Mouse (Mus musculus) urinary bladder, postnatal 36 days (tissue): ENCODE results near the gene Tbc1d30.

ENCODE experiments used
- DNase-seq, 2 experiments: peaks; one replicate each; pipeline ENCODE4 v3.0.0; 2022; ENCODE audit warnings: low spot score in 2 of 2, mixed read lengths in 1 of 2

Tbc1d30 gene

DNA sequence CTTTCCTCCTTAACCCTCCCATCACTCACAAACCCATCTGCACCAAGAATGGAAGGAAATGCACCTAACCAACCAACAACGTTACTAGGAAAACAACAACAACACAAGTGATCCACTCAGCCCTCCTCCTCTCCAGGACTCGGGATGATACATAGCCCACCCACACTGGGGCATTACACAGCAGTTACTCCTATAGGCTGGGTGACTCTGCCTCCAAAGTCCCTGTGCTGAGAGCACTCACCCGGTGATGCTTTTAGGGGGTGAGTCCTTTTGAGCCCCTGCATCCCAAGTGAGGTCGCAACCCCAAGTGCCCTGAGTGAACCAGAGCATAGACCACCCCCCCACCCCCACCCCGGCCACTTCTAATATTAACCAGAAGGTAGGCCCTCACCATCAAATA, 123.7 kb downstream of the Tbc1d30 start:
- DNase-seq, result no peak

DNA sequence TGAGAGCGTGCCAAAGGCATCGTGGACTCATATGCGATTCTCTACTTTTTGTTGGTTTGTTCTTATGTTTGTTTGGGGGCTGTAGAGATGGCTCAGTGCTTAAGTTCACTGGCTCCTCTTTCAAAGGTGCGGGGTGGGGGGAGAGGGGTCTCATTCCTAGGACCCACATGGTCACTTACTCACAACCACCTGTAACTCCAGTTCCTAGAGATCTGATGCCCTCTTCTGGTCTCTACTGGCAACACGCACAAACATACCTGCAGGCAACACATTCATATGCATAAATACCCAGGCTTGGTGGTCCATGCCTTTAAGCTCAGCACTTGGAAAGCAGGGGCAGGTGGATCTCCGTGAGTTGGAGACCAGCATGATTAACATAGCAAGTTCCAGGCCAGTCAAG, 125.4 kb downstream of the Tbc1d30 start:
- no peak for DNase-seq

DNA sequence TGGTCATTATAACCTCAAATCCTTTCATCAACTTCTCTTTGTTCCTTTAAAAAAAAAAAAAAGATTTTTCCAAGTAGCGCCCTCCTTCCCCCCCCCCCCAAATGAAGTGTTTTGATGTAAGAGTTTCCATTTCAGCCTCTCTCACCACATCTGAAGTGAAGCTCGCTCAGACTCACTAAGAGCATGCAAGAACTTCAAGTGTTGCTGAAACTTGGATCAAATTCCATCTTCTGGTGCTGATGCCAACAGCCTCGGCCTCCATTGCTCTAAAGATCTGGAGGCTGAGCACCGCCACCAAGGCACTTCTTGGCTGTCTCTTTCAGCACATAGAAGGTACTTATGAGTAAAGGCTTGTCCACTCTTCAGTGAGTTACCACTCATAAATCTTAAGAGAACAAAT, 128.2 kb downstream of the Tbc1d30 start:
- no peak for DNase-seq

DNA sequence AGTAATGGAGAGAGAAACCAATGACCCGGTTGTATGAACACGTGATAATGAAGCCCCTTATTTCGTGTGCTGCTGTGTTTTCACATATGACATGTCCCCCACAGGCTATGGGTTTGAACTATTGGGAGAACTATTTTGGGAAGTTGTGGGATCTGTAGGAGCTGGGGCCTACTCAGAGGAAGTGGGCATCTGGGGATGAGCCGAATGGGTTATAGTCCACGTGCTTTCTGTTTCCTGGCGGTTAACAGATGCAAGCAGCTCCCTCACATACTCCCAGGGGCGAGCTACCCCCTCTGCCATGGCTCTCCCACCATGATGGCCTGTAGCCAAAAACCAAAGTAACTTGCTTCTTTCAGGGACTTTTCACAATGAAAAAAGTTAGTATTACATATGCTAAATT, 132.5 kb downstream of the Tbc1d30 start:
- DNase-seq, result no peak

- DNase-seq, result no peak
These were observed 134.3 kb downstream of the Tbc1d30 start for GRCm38 (mm10) chr10:121216804-121217203.
